Mouse (Mus musculus): ENCODE data around the gene Ephx4.

- TF ChIP-seq POLR2A (IDR thresholded peaks at IDR 0.05; ENCODE audit: low read depth, low read length) (no peak), CHD1 (IDR thresholded peaks at IDR 0.05; ENCODE audit: low read depth, low read length) (no peak), MAX (IDR thresholded peaks at IDR 0.05; ENCODE audit: low read length) (no peak), CTCF (conservative IDR thresholded peaks at IDR 0.05 in 1 of 2, IDR thresholded peaks at IDR 0.05 in 1 of 2; ENCODE audit: low read depth in 2 of 2, low read length in 2 of 2) (no peak), CHD2 (IDR thresholded peaks at IDR 0.05; ENCODE audit: low read length) (no peak), TBP (conservative IDR thresholded peaks at IDR 0.05; ENCODE audit: low read depth, low read length) (no peak), HCFC1 (IDR thresholded peaks at IDR 0.05; ENCODE audit: low read depth, low read length) (no peak), EP300 (IDR thresholded peaks at IDR 0.05; ENCODE audit: low read length) (no peak), NRF1 (IDR thresholded peaks at IDR 0.05; ENCODE audit: low read depth, low read length) (no peak), TCF12 (IDR thresholded peaks at IDR 0.05; ENCODE audit: low read depth, low read length) (no peak), RAD21 (IDR thresholded peaks at IDR 0.05; ENCODE audit: low read depth, low read length) (no peak), KAT2A (IDR thresholded peaks at IDR 0.05; ENCODE audit: insufficient replicate concordance, low read length) (no peak)
Observed at GRCm38 (mm10) chr5:107370040-107370439, 32.5 kb upstream of the Ephx4 start.

Data from CH12.LX (cell line).